Mouse (Mus musculus) megakaryocyte, embryonic 14.5 days (primary cell): ENCODE measurements at regions not wholly inside any gene's neighbourhood (a gene's known extent, or its start where the extent isn't known, plus 50 kb on each side); places are given as distances from the start of the nearest gene placed in this dataset.

Source experiments
- FLI1 ChIP-seq: IDR thresholded peaks from 2 replicates; pipeline ENCODE4 v1.6.1; 2012; ENCODE audit warnings: low read length, inconsistent platforms, mixed read lengths
- GATA1 ChIP-seq: IDR thresholded peaks from 3 replicates; pipeline ENCODE4 v1.6.1; 2012; ENCODE audit warnings: mixed read lengths, low read length, inconsistent platforms, borderline replicate concordance

DNA sequence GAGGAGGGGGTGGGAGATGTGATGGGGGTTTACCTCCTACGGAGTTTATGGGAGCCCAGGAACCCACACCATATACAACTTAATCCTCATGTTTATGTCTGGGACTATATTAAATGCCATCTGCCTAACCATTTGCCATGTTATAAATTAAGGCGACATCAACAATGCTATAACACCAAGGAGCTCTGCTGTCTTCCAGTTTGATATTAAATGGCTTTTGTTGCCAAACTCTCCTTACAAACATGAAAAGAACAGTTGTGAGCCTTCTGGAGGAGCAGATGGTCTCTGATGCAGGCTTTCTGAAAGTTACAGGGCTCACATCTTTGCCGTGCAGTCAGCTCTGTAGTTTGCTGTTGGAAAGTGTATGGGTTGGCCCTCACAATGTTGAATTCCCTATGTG is 470.3 kb upstream of the Sall1 start:
- TF ChIP-seq GATA1 (no peak), FLI1 (no peak)
